Mouse (Mus musculus): ENCODE measurements around the gene BC117090.
"Not testable (repeated sequence)": the region's sequence is repeated elsewhere in the genome, so short reads cannot be mapped to it uniquely, and the experiment has no call there.

Gene BC117090

DNA sequence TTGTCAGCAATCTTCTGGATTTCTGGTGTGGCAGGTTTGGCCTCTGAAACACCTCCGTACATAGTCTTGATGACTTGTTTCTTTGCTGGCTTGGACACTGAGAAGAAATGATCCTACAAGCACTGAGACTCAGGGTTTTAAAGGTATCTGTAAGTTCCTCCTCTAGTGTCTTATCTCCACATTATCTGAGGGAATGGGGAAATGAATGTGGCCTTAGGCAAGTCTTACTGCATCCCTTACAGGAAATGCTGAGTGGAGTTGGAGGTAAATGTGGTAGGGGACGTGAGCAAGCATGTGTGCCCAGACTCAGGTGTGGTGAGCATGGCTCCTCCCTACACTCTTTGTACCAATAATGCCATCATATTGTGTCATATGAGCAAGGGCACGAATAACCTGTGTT, at the start of gene BC117090:
TSS of gene BC117090 (minus strand) at position 101 of the 400 bp plus-strand sequence.
- no peak for DNase-seq (ENCODE audit: low read depth, low spot score)

DNA sequence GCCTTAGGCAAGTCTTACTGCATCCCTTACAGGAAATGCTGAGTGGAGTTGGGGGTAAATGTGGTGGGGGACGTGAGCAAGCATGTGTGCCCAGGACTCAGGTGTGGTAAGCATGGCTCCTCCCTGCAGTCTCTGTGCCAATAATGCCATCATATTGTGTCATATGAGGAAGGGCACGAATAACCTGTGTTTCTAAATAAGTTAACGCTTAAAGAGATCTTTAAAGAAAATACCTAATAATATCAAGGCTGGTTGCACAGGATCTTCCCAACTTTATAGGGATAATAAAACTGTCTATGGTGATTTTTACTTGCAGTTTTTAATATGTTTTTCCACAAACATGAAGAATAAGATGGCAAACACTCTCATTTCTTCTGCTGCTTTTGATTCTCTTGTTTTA, 33.5 kb upstream of the BC117090 start, which contains the start of gene BC100530:
TSS of gene BC100530 (minus strand) at position 101 of the 400 bp plus-strand sequence.
- not testable (repeated sequence) for DNase-seq (ENCODE audit: low read depth, low spot score)

DNA sequence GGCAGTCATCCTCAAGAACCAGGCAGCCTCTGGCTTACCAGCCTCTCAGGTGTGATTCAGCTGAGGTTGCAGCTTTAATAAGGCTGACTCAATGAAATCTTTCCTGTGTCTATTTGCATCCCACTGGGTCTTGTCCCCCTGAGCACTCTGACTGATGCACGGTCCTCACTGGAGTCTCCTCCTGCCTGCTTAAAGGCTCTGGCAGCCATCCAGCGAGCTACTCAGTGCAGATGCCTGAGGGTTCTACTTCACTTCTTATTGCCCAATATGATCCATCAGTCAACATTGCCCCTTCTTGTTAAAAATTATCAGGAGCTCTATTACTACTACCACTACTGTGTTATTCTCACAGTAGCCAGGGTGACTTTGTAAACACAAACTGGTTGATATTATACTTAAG, 3.0 kb upstream of the BC117090 start:
- no peak for DNase-seq (ENCODE audit: low read depth, low spot score)

DNA sequence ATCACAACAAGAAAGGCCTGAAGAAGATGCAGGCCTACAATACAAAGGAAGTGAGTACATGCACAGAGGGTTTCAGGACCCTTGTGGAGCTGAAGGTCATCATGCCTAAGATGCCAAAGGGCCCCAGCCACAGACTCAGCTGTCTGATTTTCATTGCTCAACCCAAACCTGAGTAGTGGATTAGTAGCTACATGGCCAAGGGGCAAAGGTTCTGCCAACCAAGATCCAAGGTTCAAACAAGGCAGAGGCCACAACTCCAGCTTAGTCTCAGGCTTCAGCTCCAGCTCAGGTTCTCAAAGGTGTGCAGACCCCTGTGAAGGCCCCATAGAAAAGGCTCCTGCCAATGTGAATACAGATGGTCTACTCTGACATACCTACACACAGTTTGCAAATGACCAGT, 14.8 kb downstream of the BC117090 start:
- DNase-seq (ENCODE audit: low read depth, low spot score), result no peak

DNA sequence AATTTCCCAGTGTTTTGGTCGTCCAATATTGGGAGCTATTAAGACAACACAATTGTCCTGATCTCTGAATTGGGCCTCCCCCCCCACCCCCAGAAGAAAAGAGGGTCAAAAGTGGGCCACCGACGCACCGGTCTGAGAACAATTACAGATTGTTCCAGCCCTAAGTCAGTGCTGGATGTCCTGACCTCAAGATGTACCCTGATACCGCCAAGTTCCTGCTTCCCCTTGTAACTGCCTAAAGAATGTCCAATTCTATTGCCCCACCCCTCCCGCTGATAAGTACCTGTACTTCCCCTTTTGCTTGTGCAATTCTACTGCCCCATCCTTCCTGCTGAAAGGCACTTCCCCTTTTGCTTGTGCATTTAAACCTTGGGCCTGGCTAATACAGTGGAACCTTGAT, 18.0 kb downstream of the BC117090 start:
- not testable (repeated sequence) for DNase-seq (ENCODE audit: low read depth, low spot score)

DNA sequence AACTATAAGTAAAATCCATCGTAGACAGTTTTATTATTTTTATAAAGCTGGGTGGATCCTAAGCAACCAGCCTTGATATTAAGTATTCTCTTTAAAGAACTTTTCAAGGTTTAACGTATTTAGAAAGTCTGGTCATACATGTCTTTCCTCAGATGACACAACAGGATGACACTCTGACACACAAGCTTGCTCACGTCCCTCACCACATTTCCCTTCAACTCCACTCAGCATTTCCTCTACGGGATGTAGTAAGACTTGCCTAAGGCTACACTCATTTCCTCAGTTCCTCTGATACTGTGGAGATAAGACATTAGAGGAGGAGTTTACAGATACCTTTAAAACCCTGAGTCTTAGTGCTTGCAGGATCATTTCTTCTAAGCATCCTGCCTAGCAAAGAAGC, 26.5 kb downstream of the BC117090 start:
- DNase-seq (ENCODE audit: low read depth, low spot score), result no peak

DNA sequence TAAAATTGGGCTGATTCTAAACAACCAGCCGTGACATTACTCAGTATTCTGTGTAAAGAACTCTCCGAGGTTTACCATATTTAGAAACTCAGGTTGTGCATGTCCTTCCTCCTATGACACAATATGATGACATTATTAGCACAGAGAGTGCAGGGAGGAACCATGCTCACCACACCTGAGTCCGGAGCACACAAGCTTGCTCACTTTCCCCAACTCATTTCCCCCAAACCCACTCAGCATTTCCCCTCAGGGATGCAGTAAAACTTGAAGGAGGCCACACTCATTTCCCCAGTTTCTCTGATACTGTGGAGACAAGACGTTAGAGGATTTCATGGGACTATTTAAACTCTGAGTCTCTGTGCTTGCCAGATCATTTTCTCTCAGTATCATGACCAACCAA, 45.0 kb downstream of the BC117090 start:
- DNase-seq (ENCODE audit: low read depth, low spot score), result no peak

DNA sequence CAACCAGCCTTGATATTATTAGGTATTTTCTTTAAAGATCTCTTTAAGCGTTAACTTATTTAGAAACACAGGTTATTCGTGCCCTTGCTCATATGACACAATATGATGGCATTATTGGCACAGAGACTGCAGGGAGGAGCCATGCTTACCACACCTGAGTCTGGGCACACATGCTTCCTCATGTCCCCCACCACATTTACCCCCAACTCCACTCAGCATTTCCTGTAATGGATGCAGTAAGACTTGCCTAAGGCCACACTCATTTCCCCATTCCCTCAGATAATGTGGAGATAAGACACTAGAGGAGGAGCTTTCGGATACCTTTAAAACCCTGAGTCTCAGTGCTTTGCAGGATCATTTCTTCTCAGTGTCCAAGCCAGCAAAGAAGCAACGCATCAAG, 57.3 kb downstream of the BC117090 start, which contains the start of gene Stfa1:
TSS of gene Stfa1 (plus strand) at position 156 of the 400 bp plus-strand sequence.
- DNase-seq (ENCODE audit: low read depth, low spot score), result not testable (repeated sequence)

All from ZHBTc4 (cell line).